Mouse (Mus musculus) kidney, adult 2 months (tissue): ENCODE measurements around the gene Csad.

Source experiments
- CTCF ChIP-seq: fragments of 200-500 bp; conservative IDR thresholded peaks from 2 replicates; pipeline ENCODE4 v1.5.1; 2011; ENCODE audit warnings: low read depth, mild to moderate bottlenecking, control low read depth, low read length, moderate library complexity, mixed read lengths; ENCODE audit not compliant: insufficient read depth, insufficient read length
- POLR2A ChIP-seq: fragments of 200-500 bp; IDR thresholded peaks from one replicate; pipeline ENCODE4 v1.6.1; 2011; ENCODE audit warnings: low read depth, low read length, control low read depth

GRCm38 (mm10) chr15:102152646-102153045 is 51.9 kb downstream of the Csad start:
- TF ChIP-seq CTCF, result no peak
- no peak for TF ChIP-seq POLR2A
